Mouse (Mus musculus): ENCODE results near the gene Gm17606. TPM values are rescaled to one million over a fixed set of nuclear protein-coding genes. Genes with fewer than 3 reads are reported as not detected.
A peak's percentile ranks its signal among the peaks of the same experiment; 100 is the strongest.

The Gm17606 gene
- polyA plus RNA-seq, 1 experiment from 2014 or later = not detected

DNA sequence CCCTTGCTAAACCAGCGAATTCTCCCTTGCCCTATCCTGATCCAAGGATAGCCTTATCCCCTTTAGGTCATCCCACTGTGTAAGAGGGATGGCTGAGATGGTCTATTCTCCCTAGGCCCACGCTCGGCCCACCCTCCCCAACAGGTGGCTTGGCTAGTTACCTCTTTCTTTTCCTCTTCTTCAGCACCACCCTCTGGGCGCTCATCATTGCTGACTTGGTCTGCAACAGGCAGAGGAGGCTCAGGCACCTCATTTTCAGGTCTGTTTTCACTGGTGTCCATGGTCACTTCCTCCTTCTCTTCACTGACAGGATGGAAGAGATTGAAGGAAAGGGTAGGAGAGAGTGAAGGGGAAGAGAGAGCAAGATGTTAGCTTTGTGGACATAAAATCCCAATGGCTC, 10.8 kb downstream of the Gm17606 start:
- in situ Hi-C loops (cut with MboI; ENCODE audit: low pct_unique_long_range_greater_than_20kb) = loop anchor here (5.0 kb wide), 1 partner anchor 51 kb away; no protein-coding TSS in a partner anchor
- CTCF ChIA-PET = interaction anchor here (0.6 to 2.5 kb wide), 18 partner anchors 8 to 245 kb away, joined by 3 to 14 read pairs (median 5); partner anchors contain the start of genes 1700123O20Rik, Acin1 and Cdh24

DNA sequence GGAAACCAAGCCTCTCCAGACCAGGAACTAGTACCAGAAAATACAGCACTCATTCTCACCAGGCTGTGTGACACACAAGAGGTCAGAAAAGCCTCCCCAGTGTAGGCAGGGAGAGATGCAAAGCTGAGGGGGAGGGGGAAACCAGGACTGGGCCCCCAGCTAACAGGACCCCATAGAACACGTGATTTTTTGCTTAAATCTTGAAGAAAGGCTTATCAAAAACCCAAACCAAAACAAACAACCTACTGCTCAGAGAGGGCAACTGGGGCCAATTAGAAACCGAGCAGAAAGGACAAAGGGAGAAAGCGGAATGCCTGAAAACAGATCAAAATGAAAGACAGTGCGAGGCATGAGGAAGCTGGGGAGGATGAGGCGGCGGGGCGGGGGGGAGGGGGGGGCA, 12.0 kb downstream of the Gm17606 start:
- TF ChIP-seq CTCF (IDR thresholded peaks at IDR 0.05) = no peak
- CTCF ChIA-PET = interaction anchor here (2.0 kb wide), 1 partner anchor 17 kb away, joined by 7 read pairs; no protein-coding TSS in a partner anchor
- DNase-seq (ENCODE audit: low read depth, low spot score) = no peak
- in situ Hi-C loops (cut with MboI; ENCODE audit: low pct_unique_long_range_greater_than_20kb) = loop anchor here (5.0 kb wide), 1 partner anchor 50 kb away; no protein-coding TSS in a partner anchor
- no peak for ATAC-seq
- no peaks in the 10 kb centered on the region for H3K27me3 ChIP-seq
- POLR2A ChIA-PET = no interaction called here

More for the DNA sequence above, 10.8 kb downstream of the Gm17606 start:
- no peaks in the 10 kb centered on the region for H3K27me3 ChIP-seq
- ATAC-seq (no peak), DNase-seq (ENCODE audit: low read depth, low spot score) (no peak)
- POLR2A ChIA-PET = interaction anchor here (0.7 to 1.3 kb wide), 2 partner anchors 9 to 90 kb away, joined by 3 to 4 read pairs; no protein-coding TSS in a partner anchor
- TF ChIP-seq CTCF (IDR thresholded peaks at IDR 0.05) = no peak

DNA sequence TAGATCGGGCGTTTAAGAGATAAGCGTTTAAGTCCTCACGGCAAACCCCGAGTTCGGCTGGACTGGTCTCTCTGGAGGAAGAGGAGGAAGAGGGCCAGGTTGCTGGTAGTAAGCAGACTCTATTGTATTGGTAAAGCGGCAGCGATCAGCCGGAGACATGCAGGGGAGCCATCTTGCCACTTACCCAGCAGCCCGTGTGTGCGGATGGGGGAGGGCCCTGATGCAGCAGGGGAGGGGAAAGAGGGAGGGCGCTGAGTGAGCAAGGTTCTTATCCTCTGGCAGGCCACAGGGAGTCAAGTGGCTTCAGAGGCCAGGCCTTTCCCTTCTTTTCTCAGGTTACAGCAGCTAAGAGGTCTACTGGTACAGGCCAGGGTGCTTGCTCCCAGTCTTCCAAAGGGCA, 12.7 kb downstream of the Gm17606 start:
- ChIA-PET POLR2A (no interaction called here), CTCF (interaction anchor here (1.0 to 2.0 kb wide), 2 partner anchors 16 to 187 kb away, joined by 3 to 7 read pairs; no protein-coding TSS in a partner anchor)
- in situ Hi-C loops (cut with MboI; ENCODE audit: low pct_unique_long_range_greater_than_20kb) = loop anchor here (5.0 kb wide), 1 partner anchor 49 kb away; no protein-coding TSS in a partner anchor
- no peaks in the 10 kb centered on the region for H3K27me3 ChIP-seq
- peak; percentile 93 for ATAC-seq
- DNase-seq (ENCODE audit: low read depth, low spot score) = no peak
- no peak for TF ChIP-seq CTCF (IDR thresholded peaks at IDR 0.05)

DNA sequence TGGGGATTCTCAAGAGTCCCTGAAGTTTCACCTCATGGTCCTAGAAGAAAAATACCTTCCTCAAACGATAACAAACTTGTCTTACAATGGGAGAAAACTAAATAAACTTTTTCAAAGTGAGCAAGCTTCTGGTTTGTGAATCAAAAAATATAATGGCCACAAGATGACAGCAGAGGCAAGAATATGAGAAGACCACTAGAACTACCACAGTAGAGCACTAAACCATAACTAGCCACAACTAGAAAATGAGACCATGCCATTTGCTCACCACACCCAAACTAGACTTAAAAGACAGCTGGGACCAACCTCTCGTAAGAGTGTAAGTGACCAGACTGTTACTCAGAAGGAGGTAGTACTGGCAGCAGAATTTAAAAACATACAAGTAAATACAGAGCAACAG, 19.3 kb downstream of the Gm17606 start:
- peak; percentile 60 for TF ChIP-seq CTCF (IDR thresholded peaks at IDR 0.05)
- POLR2A ChIA-PET = interaction anchor here (0.8 to 1.2 kb wide), 3 partner anchors 13 to 28 kb away, joined by 3 read pairs; partner anchors contain the start of gene 1700123O20Rik
- CTCF ChIA-PET = interaction anchor here (0.7 to 5.6 kb wide), 15 partner anchors 9 to 119 kb away, joined by 3 to 62 read pairs (median 4); partner anchors contain the start of genes 1700123O20Rik and Acin1
- ATAC-seq (no peak), DNase-seq (ENCODE audit: low read depth, low spot score) (no peak)
- in situ Hi-C loops (cut with MboI; ENCODE audit: low pct_unique_long_range_greater_than_20kb) = no loop called here
- no peaks in the 10 kb centered on the region for H3K27me3 ChIP-seq

DNA sequence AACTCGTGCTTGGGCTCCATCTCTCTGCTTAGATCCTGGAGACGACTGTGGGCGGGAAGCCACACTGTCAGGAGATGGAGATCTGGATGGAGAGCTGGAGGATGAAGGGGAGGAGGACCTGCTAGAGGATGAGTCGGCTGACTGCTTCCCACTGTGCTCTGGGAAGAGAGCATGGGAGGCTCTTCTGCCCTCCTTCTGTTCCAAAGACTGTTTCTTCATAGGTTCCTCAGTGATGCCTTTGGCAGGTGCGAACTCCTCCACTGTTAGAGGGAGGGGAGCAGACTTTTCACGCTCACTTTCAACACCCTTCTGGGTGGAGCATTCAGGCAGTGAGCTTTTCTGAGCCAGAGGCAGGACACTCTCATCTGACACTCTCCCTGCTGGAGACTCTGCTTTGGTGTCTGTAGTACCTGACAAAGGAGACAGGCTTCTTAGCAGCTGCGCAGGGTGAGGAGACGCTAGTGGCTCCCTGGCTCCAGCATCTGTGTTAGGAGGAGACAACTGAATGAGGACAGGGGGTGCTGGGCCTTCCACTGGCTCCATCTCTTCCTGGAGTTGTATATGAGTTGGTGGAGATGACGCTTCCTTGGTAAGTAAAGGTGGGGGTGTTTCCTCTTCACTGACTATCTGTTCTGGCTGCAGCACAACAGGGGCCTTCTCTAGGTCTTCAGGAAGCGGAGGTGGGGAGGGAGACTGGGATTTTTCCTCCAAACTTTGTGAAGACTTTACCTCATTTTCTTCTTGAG, 23.9 kb downstream of the Gm17606 start:
- POLR2A ChIA-PET = no interaction called here
- H3K27me3 ChIP-seq = no peaks in the 10 kb centered on the region
- in situ Hi-C loops (cut with MboI; ENCODE audit: low pct_unique_long_range_greater_than_20kb) = no loop called here
- no peak for DNase-seq (ENCODE audit: low read depth, low spot score)
- no peak for TF ChIP-seq CTCF (IDR thresholded peaks at IDR 0.05)
- no peak for ATAC-seq
- CTCF ChIA-PET = interaction anchor here (2.4 to 2.5 kb wide), 2 partner anchors 13 to 14 kb away, joined by 7 to 9 read pairs; no protein-coding TSS in a partner anchor

DNA sequence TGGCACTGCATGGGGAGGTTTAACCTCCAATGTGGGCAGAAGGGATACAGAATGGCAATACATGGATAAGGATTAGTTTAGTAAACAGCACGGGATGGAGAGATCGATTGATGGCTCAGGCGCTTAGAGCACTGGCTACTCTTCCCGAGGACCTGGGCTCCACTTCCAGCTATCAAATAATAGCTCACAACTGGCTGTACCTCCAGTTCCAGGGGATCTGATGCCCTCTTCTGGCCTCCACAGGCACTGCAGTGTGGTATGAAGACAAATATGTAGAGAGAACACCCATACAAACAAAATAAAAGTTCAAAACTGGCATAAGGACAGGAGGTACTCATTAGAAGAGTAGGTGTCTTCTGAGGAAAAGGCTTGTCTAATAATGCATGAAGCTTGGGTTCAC, 28.6 kb downstream of the Gm17606 start:
- in situ Hi-C loops (cut with MboI; ENCODE audit: low pct_unique_long_range_greater_than_20kb) = no loop called here
- DNase-seq (ENCODE audit: low read depth, low spot score) (no peak), ATAC-seq (no peak)
- CTCF ChIA-PET = interaction anchor here (0.7 to 9.3 kb wide), 11 partner anchors 8 to 413 kb away, joined by 3 to 62 read pairs (median 5); partner anchors contain the start of genes 1700123O20Rik, Acin1 and Rem2
- peak; percentile 80 for TF ChIP-seq CTCF (IDR thresholded peaks at IDR 0.05)
- POLR2A ChIA-PET = interaction anchor here (0.6 kb wide), 1 partner anchor 33 kb away, joined by 3 read pairs; no protein-coding TSS in a partner anchor
- no peaks in the 10 kb centered on the region for H3K27me3 ChIP-seq

DNA sequence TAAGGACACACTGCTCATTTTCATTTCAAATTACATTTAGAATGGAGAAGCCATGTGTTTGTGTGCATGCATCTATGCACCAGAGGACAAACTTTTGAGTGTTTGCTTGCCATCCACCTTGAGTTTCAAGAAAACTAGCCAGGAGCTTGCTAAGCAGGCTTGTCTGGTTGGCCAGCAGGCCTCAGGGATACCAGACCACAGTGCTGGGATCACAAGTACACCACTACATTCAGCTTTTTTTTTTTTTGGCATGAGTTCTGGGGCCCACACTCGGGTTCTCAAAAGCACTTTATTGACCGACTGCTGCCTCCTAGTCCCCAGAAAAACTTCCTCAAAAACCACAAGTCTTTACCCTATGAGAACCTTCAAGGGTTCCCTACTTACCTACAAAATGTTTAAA, 33.6 kb downstream of the Gm17606 start:
- DNase-seq (ENCODE audit: low read depth, low spot score) (no peak), ATAC-seq (no peak)
- H3K27me3 ChIP-seq = no peaks in the 10 kb centered on the region
- POLR2A ChIA-PET = no interaction called here
- CTCF ChIA-PET = interaction anchor here (1.6 to 9.3 kb wide), 3 partner anchors 10 to 33 kb away, joined by 5 to 62 read pairs (median 5); partner anchors contain the start of gene Cdh24
- in situ Hi-C loops (cut with MboI; ENCODE audit: low pct_unique_long_range_greater_than_20kb) = no loop called here
- TF ChIP-seq CTCF (IDR thresholded peaks at IDR 0.05) = no peak

DNA sequence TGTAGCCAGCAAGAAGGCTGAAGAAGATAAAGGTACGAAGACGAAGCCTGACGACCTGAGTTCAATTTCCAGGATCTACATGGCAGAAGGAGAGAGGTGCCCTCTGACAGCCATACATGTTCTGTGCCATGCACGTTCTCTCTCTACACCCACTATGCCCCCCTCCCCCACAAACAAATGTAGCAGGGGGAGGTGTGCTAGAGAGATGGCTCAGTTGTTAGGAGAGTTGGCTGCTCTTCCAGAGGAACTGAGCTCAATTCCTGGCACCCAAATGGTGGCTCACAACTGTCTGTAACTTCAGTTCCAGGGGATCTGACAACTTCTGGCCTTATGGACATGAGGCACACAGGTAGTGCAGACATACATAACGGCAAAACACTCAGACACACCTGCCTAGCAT, 35.5 kb downstream of the Gm17606 start:
- in situ Hi-C loops (cut with MboI; ENCODE audit: low pct_unique_long_range_greater_than_20kb) = no loop called here
- no peaks in the 10 kb centered on the region for H3K27me3 ChIP-seq
- DNase-seq (ENCODE audit: low read depth, low spot score) = no peak
- ChIA-PET POLR2A (no interaction called here), CTCF (interaction anchor here (0.7 to 9.3 kb wide), 2 partner anchors 15 to 38 kb away, joined by 3 to 62 read pairs; no protein-coding TSS in a partner anchor)
- ATAC-seq = no peak
- no peak for TF ChIP-seq CTCF (IDR thresholded peaks at IDR 0.05)

DNA sequence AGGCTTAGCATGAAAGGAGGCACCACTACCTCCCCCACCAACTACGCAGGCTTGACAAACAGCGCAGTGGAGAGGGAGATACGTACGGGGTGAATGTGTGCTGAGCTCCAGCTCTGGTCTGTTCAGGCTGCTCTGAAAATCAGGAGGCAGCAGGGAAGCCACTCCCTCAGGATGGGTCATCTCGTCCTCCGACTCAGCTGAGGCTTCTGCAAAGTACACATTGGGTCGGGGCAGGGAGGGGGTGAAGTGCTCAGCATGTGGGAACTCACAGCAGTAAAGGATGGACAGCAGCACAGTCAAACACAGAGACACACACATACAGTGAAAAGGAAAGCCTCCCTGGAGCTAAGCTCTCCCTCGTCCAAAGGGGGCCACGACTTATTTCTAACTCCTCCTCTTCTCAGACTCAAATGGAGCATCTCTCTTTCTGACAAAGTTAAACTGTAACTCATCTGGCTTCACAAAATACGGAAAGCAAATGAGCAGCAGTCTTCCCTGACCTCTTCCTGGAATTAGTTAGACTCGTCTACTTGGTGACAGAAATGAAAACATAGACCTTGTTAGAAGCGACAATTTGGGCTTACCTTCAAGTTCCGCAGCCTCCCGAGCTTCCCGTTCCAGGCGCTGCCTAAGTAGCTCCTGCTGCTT, 38.0 kb downstream of the Gm17606 start:
- CTCF ChIA-PET = interaction anchor here (0.9 to 4.3 kb wide), 6 partner anchors 9 to 109 kb away, joined by 3 to 20 read pairs (median 6); no protein-coding TSS in a partner anchor
- TF ChIP-seq CTCF (IDR thresholded peaks at IDR 0.05) = no peak
- H3K27me3 ChIP-seq = no peaks in the 10 kb centered on the region
- ATAC-seq (peak; percentile 87), DNase-seq (ENCODE audit: low read depth, low spot score) (no peak)
- in situ Hi-C loops (cut with MboI; ENCODE audit: low pct_unique_long_range_greater_than_20kb) = no loop called here
- POLR2A ChIA-PET = interaction anchor here (0.6 kb wide), 2 partner anchors 69 to 155 kb away, joined by 3 to 4 read pairs; no protein-coding TSS in a partner anchor

DNA sequence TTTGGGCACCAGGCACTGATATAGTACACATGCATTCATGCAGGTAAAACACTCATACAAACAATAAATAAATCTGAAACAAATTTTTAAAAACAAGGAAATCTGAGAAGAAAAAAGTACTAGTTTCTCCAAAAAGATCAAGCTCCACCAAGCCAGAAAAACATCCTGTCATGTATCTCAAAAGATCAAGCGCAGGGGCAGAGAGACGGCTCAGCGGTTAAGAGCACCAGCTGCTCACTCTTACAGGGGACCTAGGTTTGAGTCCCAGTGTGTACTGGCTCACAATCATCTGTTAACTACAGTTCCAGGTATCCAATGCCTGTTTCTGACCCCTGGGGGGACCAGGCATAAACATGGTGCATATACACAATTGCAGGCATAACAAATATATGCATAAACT, 41.6 kb downstream of the Gm17606 start:
- DNase-seq (ENCODE audit: low read depth, low spot score) = no peak
- ChIA-PET POLR2A (interaction anchor here (0.9 kb wide), 1 partner anchor 16 kb away, joined by 3 read pairs; no protein-coding TSS in a partner anchor), CTCF (interaction anchor here (0.8 to 1.4 kb wide), 3 partner anchors 19 to 23 kb away, joined by 3 read pairs; no protein-coding TSS in a partner anchor)
- H3K27me3 ChIP-seq = no peaks in the 10 kb centered on the region
- in situ Hi-C loops (cut with MboI; ENCODE audit: low pct_unique_long_range_greater_than_20kb) = no loop called here
- no peak for ATAC-seq
- TF ChIP-seq CTCF (IDR thresholded peaks at IDR 0.05) = no peak

All from Patski (cell line).